Mouse (Mus musculus) stomach, embryonic 15.5 days (tissue): ENCODE results near the gene Olfr1145. TPM values are rescaled to one million over a fixed set of nuclear protein-coding genes. Genes with fewer than 3 reads are reported as not detected.

Source experiments
- ATAC-seq: fragments of 200-750 bp; cut with Nextera tagmentation; 2 replicates; pipeline ENCODE4 v1.8.0; 2017; ENCODE audit warnings: low read depth, moderate number of reproducible peaks, moderate TSS enrichment; ENCODE audit not compliant: insufficient read depth, low FRiP score
- H3K27ac ChIP-seq: fragments of 300-500 bp; sonication (generic); 2 replicates; pipeline ENCODE4 v1.5.1; 2015; ENCODE audit warnings: mild to moderate bottlenecking, inconsistent platforms
- H3K27me3 ChIP-seq: fragments of 300-500 bp; sonication (generic); replicated peaks from 2 replicates; pipeline ENCODE4 v1.6.1; 2015; ENCODE audit warnings: inconsistent platforms
- H3K36me3 ChIP-seq: fragments of 300-500 bp; sonication (generic); 2 replicates; pipeline ENCODE4 v1.6.1; 2015; ENCODE audit warnings: inconsistent platforms
- H3K4me1 ChIP-seq: fragments of 300-500 bp; sonication (generic); 2 replicates; pipeline ENCODE4 v1.6.1; 2015; ENCODE audit warnings: inconsistent platforms
- H3K4me2 ChIP-seq: fragments of 300-500 bp; sonication (generic); 2 replicates; pipeline ENCODE4 v1.6.1; 2015; ENCODE audit warnings: mild to moderate bottlenecking, inconsistent platforms
- H3K4me3 ChIP-seq: fragments of 300-500 bp; sonication (generic); replicated peaks from 2 replicates; pipeline ENCODE4 v1.5.1; 2015; ENCODE audit warnings: inconsistent platforms
- H3K9ac ChIP-seq: fragments of 300-500 bp; sonication (generic); 2 replicates; pipeline ENCODE4 v1.6.1; 2015; ENCODE audit warnings: inconsistent platforms
- H3K9me3 ChIP-seq: fragments of 300-500 bp; sonication (generic); 2 replicates; pipeline ENCODE4 v1.6.1; 2016; ENCODE audit warnings: inconsistent platforms
- WGBS: fragments of 180-500 bp; shearing (Covaris S2); methylation state at CpG from one replicate; pipeline ENCODE4 v1.1.7; 2015; 5-methylcytosine and 5-hydroxymethylcytosine counted together
- polyA plus RNA-seq: library from polyadenylated mRNA; unstranded; fragments of >200 nt; fragmentation: Nextera tagmentation; extraction: Ambion mirVana; gene quantifications from 2 replicates; pipeline ENCODE4 v1.2.1, GENCODE M21; 2015

The Olfr1145 gene
- not detected in 2 replicates for polyA plus RNA-seq

DNA sequence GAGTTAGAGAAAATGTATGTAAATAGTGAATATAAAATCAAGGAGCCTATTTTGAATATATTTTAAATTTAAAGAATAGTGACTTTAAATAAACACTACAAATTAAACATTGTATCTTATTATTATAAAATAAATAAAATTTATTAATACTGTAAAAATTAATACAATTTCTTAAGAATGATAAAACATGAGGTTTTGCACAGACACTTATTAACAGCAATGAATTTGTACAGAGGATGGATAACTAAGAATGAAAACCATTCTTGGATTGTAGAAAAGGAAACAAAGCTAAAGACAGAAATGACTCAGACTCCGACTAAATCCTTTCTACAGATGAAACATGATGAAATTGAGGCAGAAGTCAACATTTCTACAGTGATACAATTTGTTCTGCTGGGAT, at the start of gene Olfr1145:
Gene Olfr1145 (plus strand): TSS at position 301 of the 400 bp plus-strand sequence.
- 75% methylated on average over 1 of the region's 1 CpGs for WGBS
- H3K27ac ChIP-seq = no peak within 1 kb of the TSS
- no peaks in the 10 kb centered on the region for H3K27me3 ChIP-seq
- ATAC-seq = no peak
- no peaks in the 10 kb centered on the region for H3K9me3 ChIP-seq
- no peak within 1 kb of the TSS for H3K4me3 ChIP-seq
- no peak within 1 kb of the TSS for H3K9ac ChIP-seq
- H3K36me3 ChIP-seq = no peaks in the 10 kb centered on the region
- H3K4me1 ChIP-seq = no peaks in the 10 kb centered on the region
- H3K4me2 ChIP-seq = no peak within 1 kb of the TSS

DNA sequence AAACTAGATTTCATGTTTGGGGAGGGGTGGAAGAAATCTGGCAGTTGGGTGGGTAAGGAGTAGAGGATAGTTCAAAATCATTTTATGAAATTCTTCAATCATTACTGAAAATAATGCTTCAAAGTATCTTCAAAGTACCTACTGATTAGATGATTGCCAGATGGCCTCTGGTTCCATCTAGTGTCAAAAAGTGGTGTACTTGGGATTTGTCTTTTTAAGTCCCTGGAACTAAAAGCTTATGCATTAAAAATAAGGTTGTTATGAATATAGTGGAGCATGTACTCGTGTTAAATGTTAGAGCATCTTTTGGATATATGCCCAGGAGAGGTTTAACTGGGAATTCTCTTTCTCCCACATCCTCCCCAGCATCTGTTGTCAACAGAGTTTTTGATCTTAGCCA, 33.5 kb upstream of the Olfr1145 start:
- no peaks in the 10 kb centered on the region for H3K9me3 ChIP-seq
- no peak overlapping the region for H3K9ac ChIP-seq
- no peaks in the 10 kb centered on the region for H3K27me3 ChIP-seq
- H3K4me1 ChIP-seq = no peaks in the 10 kb centered on the region
- ATAC-seq = no peak
- no peak overlapping the region for H3K4me2 ChIP-seq
- H3K36me3 ChIP-seq = no peaks in the 10 kb centered on the region
- 40% methylated on average over 1 of the region's 1 CpGs for WGBS
- no peak overlapping the region for H3K4me3 ChIP-seq
- H3K27ac ChIP-seq = no peak overlapping the region

DNA sequence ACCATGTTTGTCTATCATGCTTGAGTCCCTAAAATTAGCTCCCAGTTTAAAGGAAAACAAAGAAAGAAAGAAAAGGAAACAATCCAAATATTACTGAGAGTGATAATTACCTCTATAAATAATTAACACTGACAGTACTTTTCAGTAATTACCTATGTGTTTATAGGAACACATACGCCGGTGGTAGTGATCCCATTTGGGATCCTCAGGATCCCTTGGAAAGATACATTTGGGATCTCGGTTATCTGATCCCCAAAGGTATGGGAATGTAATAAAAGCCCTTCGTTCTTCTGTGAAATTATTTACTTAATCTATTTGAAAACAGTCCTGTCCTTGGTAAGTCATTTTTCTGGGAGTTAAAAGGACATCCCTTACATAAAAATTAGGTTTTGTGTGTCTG, 30.4 kb upstream of the Olfr1145 start, which contains the start of gene Olfr152:
Gene Olfr152 (plus strand): TSS at position 301 of the 400 bp plus-strand sequence.
- ATAC-seq = no peak
- Histone ChIP-seq H3K9me3 (no peaks in the 10 kb centered on the region), H3K27me3 (no peaks in the 10 kb centered on the region), H3K9ac (no peak within 1 kb of the TSS), H3K36me3 (no peaks in the 10 kb centered on the region), H3K4me1 (no peaks in the 10 kb centered on the region), H3K4me2 (no peak within 1 kb of the TSS), H3K27ac (no peak within 1 kb of the TSS), H3K4me3 (no peak within 1 kb of the TSS)
- 73% methylated on average over 4 of the region's 4 CpGs for WGBS

DNA sequence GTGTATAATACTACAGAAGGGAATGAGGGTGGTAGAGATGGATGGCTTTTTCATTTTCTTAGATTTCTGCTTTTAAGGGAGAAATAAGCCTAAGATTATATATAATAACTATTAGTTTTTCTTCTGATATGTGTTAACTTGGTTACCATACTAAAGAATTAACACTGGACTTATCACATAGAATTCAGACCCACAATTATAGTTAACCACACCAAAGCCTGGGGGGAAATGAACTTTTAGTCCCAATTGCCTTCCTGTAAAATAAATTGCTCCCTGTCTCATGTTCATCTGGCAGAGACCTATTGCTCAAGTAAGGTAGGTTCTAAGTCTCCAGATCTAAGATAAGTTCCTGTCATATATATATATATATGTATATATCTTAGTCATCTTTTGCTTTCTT, 9.3 kb upstream of the Olfr1145 start, which contains the start of gene Olfr1143:
Gene Olfr1143 (plus strand): TSS at position 301 of the 400 bp plus-strand sequence.
- no peak within 1 kb of the TSS for H3K4me2 ChIP-seq
- H3K27ac ChIP-seq = no peak within 1 kb of the TSS
- no peaks in the 10 kb centered on the region for H3K4me1 ChIP-seq
- H3K9me3 ChIP-seq = no peaks in the 10 kb centered on the region
- H3K27me3 ChIP-seq = no peaks in the 10 kb centered on the region
- no peak within 1 kb of the TSS for H3K9ac ChIP-seq
- ATAC-seq = no peak
- no peak within 1 kb of the TSS for H3K4me3 ChIP-seq
- H3K36me3 ChIP-seq = no peaks in the 10 kb centered on the region

DNA sequence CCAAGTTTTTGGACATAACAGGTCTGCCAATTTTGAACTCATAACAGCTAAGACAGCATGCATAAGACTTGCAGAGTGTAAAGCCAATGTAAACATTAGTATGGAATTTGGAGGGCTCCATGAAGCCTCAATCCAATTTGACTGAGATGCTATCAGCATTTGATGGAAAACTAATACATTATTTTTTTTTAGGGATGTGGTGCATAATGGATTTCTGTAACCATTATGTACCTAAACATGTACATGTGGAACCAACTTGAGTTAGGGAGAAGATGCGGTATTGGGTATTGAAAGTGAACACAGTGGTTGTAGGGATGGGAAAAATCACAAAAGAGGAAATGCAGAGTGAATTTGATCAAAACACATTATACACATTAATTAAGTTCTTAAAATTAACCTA, 20.6 kb downstream of the Olfr1145 start, which contains the start of gene Olfr1148:
Gene Olfr1148 (plus strand): TSS at position 301 of the 400 bp plus-strand sequence.
- Histone ChIP-seq H3K9ac (no peak within 1 kb of the TSS), H3K4me1 (no peaks in the 10 kb centered on the region), H3K36me3 (no peaks in the 10 kb centered on the region), H3K4me3 (no peak within 1 kb of the TSS), H3K27me3 (no peaks in the 10 kb centered on the region), H3K4me2 (no peak within 1 kb of the TSS), H3K9me3 (no peaks in the 10 kb centered on the region), H3K27ac (no peak within 1 kb of the TSS)
- no peak for ATAC-seq
- 88% methylated on average over 1 of the region's 1 CpGs for WGBS

DNA sequence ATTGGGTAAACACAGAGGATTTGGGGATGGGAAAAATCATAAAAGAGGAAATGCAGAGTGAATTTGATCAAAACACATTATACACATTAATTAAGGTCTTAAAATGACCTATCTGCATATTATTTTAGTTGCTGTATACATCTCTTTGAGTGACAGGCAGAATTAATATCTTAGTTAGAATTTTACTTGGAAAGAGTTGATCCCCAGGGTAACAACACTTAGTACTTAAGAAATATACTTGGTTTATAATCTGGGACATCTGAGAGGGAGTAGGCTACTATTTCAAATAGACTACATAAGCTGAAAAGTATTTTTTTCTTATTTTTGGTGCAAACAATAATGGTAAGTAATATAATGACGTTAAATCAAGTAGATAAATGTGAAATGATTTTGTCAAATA, 34.1 kb downstream of the Olfr1145 start, which contains the start of gene Olfr1150-ps1:
Gene Olfr1150-ps1 (plus strand): TSS at position 301 of the 400 bp plus-strand sequence.
- no peak within 1 kb of the TSS for H3K4me2 ChIP-seq
- 69% methylated on average over 1 of the region's 1 CpGs for WGBS
- no peak for ATAC-seq
- H3K27me3 ChIP-seq = no peaks in the 10 kb centered on the region
- H3K4me1 ChIP-seq = no peaks in the 10 kb centered on the region
- H3K9me3 ChIP-seq = no peaks in the 10 kb centered on the region
- no peak within 1 kb of the TSS for H3K27ac ChIP-seq
- no peak within 1 kb of the TSS for H3K9ac ChIP-seq
- no peak within 1 kb of the TSS for H3K4me3 ChIP-seq
- H3K36me3 ChIP-seq = no peaks in the 10 kb centered on the region

DNA sequence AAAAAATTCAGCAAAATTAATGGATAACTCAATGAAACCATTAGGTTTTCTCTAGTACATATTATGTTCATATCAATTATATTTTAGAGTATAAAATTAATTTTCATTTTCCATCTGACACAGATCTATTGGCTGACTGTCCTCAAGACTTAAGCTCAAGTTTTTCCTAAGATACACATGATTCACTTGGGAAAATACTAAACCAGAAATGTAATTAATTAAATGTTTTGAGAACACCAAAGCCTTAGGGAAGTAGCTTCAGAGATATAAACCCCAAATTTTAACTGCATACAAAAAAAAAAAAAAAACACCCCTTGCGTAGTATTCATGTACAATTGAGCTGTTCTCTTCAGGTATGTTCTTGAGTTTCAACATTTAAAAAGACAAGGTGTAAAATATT, 45.9 kb downstream of the Olfr1145 start, which contains the start of gene Olfr1151:
Gene Olfr1151 (plus strand): TSS at position 301 of the 400 bp plus-strand sequence.
- Histone ChIP-seq H3K27ac (no peak within 1 kb of the TSS), H3K9me3 (no peaks in the 10 kb centered on the region), H3K4me3 (no peak within 1 kb of the TSS), H3K9ac (no peak within 1 kb of the TSS), H3K4me2 (no peak within 1 kb of the TSS), H3K4me1 (no peaks in the 10 kb centered on the region), H3K36me3 (no peaks in the 10 kb centered on the region), H3K27me3 (no peaks in the 10 kb centered on the region)
- ATAC-seq = no peak
- WGBS = 90% methylated on average over 1 of the region's 1 CpGs

Other genes starting within 250 kb of the Olfr1145 start
- not detected in 2 replicates for gene Olfr1129, start 235.9 kb upstream of the Olfr1145 start, polyA plus RNA-seq
- gene Olfr1130, start 203.6 kb upstream of the Olfr1145 start, polyA plus RNA-seq = not detected in 2 replicates
- gene Olfr1131, start 182.7 kb upstream of the Olfr1145 start, polyA plus RNA-seq = not detected in 2 replicates
- not detected in 2 replicates for gene Olfr1132, start 172.3 kb upstream of the Olfr1145 start, polyA plus RNA-seq
- not detected in 2 replicates for gene Olfr1133, start 162.4 kb upstream of the Olfr1145 start, polyA plus RNA-seq
- not detected in 2 replicates for gene Olfr1134, start 151.4 kb upstream of the Olfr1145 start, polyA plus RNA-seq
- not detected in 2 replicates for gene Olfr1135, start 136.2 kb upstream of the Olfr1145 start, polyA plus RNA-seq
- gene Olfr1136, start 115.9 kb upstream of the Olfr1145 start, polyA plus RNA-seq = not detected in 2 replicates
- not detected in 2 replicates for gene Olfr1137, start 96.6 kb upstream of the Olfr1145 start, polyA plus RNA-seq
- gene Olfr1138, start 69.8 kb upstream of the Olfr1145 start, polyA plus RNA-seq = not detected in 2 replicates
- not detected in 2 replicates for gene Olfr1140, start 66.1 kb upstream of the Olfr1145 start, polyA plus RNA-seq
- gene Olfr1141, start 55.8 kb upstream of the Olfr1145 start, polyA plus RNA-seq = not detected in 2 replicates
- not detected in 2 replicates for gene Olfr152, start 30.3 kb upstream of the Olfr1145 start, polyA plus RNA-seq
- not detected in 2 replicates for gene Olfr1143, start 9.2 kb upstream of the Olfr1145 start, polyA plus RNA-seq
- not detected in 2 replicates for gene Olfr1148, start 20.7 kb downstream of the Olfr1145 start, polyA plus RNA-seq
- not detected in 2 replicates for gene Olfr1150-ps1, start 34.2 kb downstream of the Olfr1145 start, polyA plus RNA-seq
- not detected in 2 replicates for gene Olfr1151, start 46.0 kb downstream of the Olfr1145 start, polyA plus RNA-seq
- not detected in 2 replicates for gene Olfr1152, start 56.7 kb downstream of the Olfr1145 start, polyA plus RNA-seq
- gene Olfr1153, start 85.1 kb downstream of the Olfr1145 start, polyA plus RNA-seq = not detected in 2 replicates
- gene Olfr1154, start 95.3 kb downstream of the Olfr1145 start, polyA plus RNA-seq = not detected in 2 replicates
- gene Olfr1155, start 135.3 kb downstream of the Olfr1145 start, polyA plus RNA-seq = not detected in 2 replicates
- gene Olfr1156, start 143.3 kb downstream of the Olfr1145 start, polyA plus RNA-seq = not detected in 2 replicates
- gene Olfr1157, start 158.5 kb downstream of the Olfr1145 start, polyA plus RNA-seq = not detected in 2 replicates
- gene Olfr74, start 164.8 kb downstream of the Olfr1145 start, polyA plus RNA-seq = not detected in 2 replicates
- gene Olfr1158, start 180.3 kb downstream of the Olfr1145 start, polyA plus RNA-seq = not detected in 2 replicates
- not detected in 2 replicates for gene Olfr1160, start 198.4 kb downstream of the Olfr1145 start, polyA plus RNA-seq
- not detected in 2 replicates for gene Olfr1161, start 213.0 kb downstream of the Olfr1145 start, polyA plus RNA-seq
- not detected in 2 replicates for gene Olfr73, start 227.9 kb downstream of the Olfr1145 start, polyA plus RNA-seq
- not detected in 2 replicates for gene Olfr1162, start 241.3 kb downstream of the Olfr1145 start, polyA plus RNA-seq